Mouse (Mus musculus): ENCODE results near the gene Usp3. TPM values are rescaled to one million over a fixed set of nuclear protein-coding genes. Genes with fewer than 3 reads are reported as not detected.

The Usp3 gene
- total and polyA plus RNA-seq, 3 experiments: 24.4 to 39.5 (median 36.6) TPM

DNA sequence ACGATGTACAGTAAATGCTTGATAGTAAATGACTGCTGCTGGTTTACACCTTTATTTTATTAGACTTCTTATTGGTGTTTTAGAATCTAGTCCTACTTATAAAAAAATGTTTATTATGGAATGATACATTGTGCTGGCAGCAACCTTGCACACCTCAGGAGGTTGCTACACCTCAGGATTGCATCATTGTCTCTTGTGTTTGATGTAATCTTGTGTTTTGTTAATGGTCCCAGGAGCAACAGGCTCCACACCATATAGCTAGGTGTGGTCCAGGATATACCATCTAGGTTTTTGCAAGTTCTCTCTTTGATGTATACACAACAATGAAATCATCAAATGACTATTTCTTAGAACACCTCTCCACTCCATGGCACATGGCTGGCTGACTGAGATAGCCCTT is 11.0 kb upstream of the Usp3 start:
- peaks cover 19 to 48% of the 10 kb centered on the region in 2 experiments for H3K4me1 ChIP-seq (ENCODE audit: control insufficient read depth in 1 of 2, insufficient read depth in 2 of 2)
- H3K36me3 ChIP-seq (replicated peaks in 1 of 2; ENCODE audit: control insufficient read depth in 1 of 2, insufficient read depth in 1 of 2, low read length in 1 of 2): no peaks in the 10 kb centered on the region
- dilution Hi-C loops (cut with MboI; ENCODE audit: extremely low pct_ligation_motif_present, extremely low pct_unique_long_range_greater_than_20kb, low sequenced_read_pairs) (no loop called here), in situ Hi-C loops (cut with MboI; ENCODE audit: low pct_ligation_motif_present, low pct_unique_long_range_greater_than_20kb, low sequenced_read_pairs) (loop anchor here (25.0 kb wide), 1 partner anchor 317 kb away; no protein-coding TSS in a partner anchor)
- TF ChIP-seq RCOR1 (conservative IDR thresholded peaks at IDR 0.05; ENCODE audit: low read depth, low read length) (no peak), PAX5 (IDR thresholded peaks at IDR 0.05; ENCODE audit: low read length) (no peak), MAZ (IDR thresholded peaks at IDR 0.05; ENCODE audit: low read depth, low read length) (no peak), TBP (conservative IDR thresholded peaks at IDR 0.05; ENCODE audit: low read depth, low read length) (no peak), UBTF (IDR thresholded peaks at IDR 0.05; ENCODE audit: low read depth, low read length) (no peak), ETS1 (conservative IDR thresholded peaks at IDR 0.05; ENCODE audit: low read depth, low read length) (no peak), MXI1 (IDR thresholded peaks at IDR 0.05; ENCODE audit: low read depth, low read length) (no peak), E2F4 (IDR thresholded peaks at IDR 0.05; ENCODE audit: insufficient replicate concordance, low read depth, low read length) (no peak), POLR2AphosphoS2 (IDR thresholded peaks at IDR 0.05; ENCODE audit: low read depth, low read length) (no peak), TCF12 (IDR thresholded peaks at IDR 0.05; ENCODE audit: low read depth, low read length) (no peak), ZC3H11A (IDR thresholded peaks at IDR 0.05; ENCODE audit: low read depth, low read length) (no peak), HCFC1 (IDR thresholded peaks at IDR 0.05; ENCODE audit: low read depth, low read length) (no peak), ELF1 (IDR thresholded peaks at IDR 0.05; ENCODE audit: low read depth, low read length) (no peak), IRF4 (IDR thresholded peaks at IDR 0.05; ENCODE audit: low read depth, low read length) (no peak), EP300 (IDR thresholded peaks at IDR 0.05; ENCODE audit: low read length) (no peak)
- no peak overlapping the region for H3K9ac ChIP-seq (ENCODE audit: insufficient read depth, low read depth)
- H3K79me2 ChIP-seq (replicated peaks; ENCODE audit: control insufficient read depth, extremely low read depth, insufficient read depth, poor library complexity, severe bottlenecking): no peaks in the 10 kb centered on the region
- H3K4me3 ChIP-seq (replicated peaks in 1 of 3; ENCODE audit: low read depth in 2 of 3, low read length in 2 of 3, poor library complexity in 1 of 3): no peak overlapping the region
- H3K9me3 ChIP-seq (replicated peaks; ENCODE audit: low read length): no peaks in the 10 kb centered on the region
- no peak for DNase-seq (ENCODE audit: extremely low read depth)
- H3K27ac ChIP-seq (ENCODE audit: insufficient read depth, low read depth): no peak overlapping the region
- H3K4me2 ChIP-seq (ENCODE audit: insufficient read depth, low read depth, poor library complexity, severe bottlenecking): no peak overlapping the region
- no peaks in the 10 kb centered on the region for H3K27me3 ChIP-seq (replicated peaks)

DNA sequence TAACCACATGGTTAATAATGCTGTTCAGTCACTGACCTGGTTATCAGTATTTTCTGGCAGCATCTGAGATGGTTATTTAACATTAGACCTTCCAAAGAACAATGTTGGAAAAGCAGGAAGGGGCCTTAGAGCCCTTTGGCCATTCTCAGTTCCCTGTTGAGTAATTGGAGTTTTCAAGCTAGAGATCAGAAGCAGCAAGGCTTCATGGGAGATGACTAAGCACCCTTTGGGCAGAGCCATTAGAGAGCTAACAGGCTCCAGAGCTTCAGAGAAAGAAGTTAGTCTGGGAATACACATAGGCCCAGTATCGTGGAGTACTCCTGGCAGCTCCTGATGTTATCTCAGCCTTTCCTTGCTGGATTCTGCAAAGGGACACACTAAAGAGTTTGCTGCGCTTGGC is 8.1 kb upstream of the Usp3 start:
- no peaks in the 10 kb centered on the region for H3K36me3 ChIP-seq (replicated peaks in 1 of 2; ENCODE audit: control insufficient read depth in 1 of 2, insufficient read depth in 1 of 2, low read length in 1 of 2)
- in situ Hi-C loops (cut with MboI; ENCODE audit: low pct_ligation_motif_present, low pct_unique_long_range_greater_than_20kb, low sequenced_read_pairs) (loop anchor here (25.0 kb wide), 1 partner anchor 314 kb away; no protein-coding TSS in a partner anchor), dilution Hi-C loops (cut with MboI; ENCODE audit: extremely low pct_ligation_motif_present, extremely low pct_unique_long_range_greater_than_20kb, low sequenced_read_pairs) (no loop called here)
- no peak overlapping the region for H3K9ac ChIP-seq (ENCODE audit: insufficient read depth, low read depth)
- H3K9me3 ChIP-seq (replicated peaks; ENCODE audit: low read length): no peaks in the 10 kb centered on the region
- no peak overlapping the region for H3K4me3 ChIP-seq (replicated peaks in 1 of 3; ENCODE audit: low read depth in 2 of 3, low read length in 2 of 3, poor library complexity in 1 of 3)
- H3K4me1 ChIP-seq (ENCODE audit: control insufficient read depth in 1 of 2, insufficient read depth in 2 of 2): peaks cover 26 to 70% of the 10 kb centered on the region in 2 experiments
- no peaks in the 10 kb centered on the region for H3K79me2 ChIP-seq (replicated peaks; ENCODE audit: control insufficient read depth, extremely low read depth, insufficient read depth, poor library complexity, severe bottlenecking)
- no peaks in the 10 kb centered on the region for H3K27me3 ChIP-seq (replicated peaks)
- no peak overlapping the region for H3K27ac ChIP-seq (ENCODE audit: insufficient read depth, low read depth)
- no peak for DNase-seq (ENCODE audit: extremely low read depth)
- no peak overlapping the region for H3K4me2 ChIP-seq (ENCODE audit: insufficient read depth, low read depth, poor library complexity, severe bottlenecking)
- peak; percentile 34 for TF ChIP-seq JUN (IDR thresholded peaks at IDR 0.05; ENCODE audit: insufficient read depth, low read depth, low read length)
- TF ChIP-seq RAD21 (IDR thresholded peaks at IDR 0.05; ENCODE audit: low read depth, low read length): no peak
- no peak for TF ChIP-seq MAX (IDR thresholded peaks at IDR 0.05; ENCODE audit: low read length)
- no peak for TF ChIP-seq E2F4 (IDR thresholded peaks at IDR 0.05; ENCODE audit: insufficient replicate concordance, low read depth, low read length)
- TF ChIP-seq SMC3 (IDR thresholded peaks at IDR 0.05; ENCODE audit: low read depth, low read length): no peak
- no peak for TF ChIP-seq POLR2AphosphoS2 (IDR thresholded peaks at IDR 0.05; ENCODE audit: low read depth, low read length)
- TF ChIP-seq CHD1 (IDR thresholded peaks at IDR 0.05; ENCODE audit: low read depth, low read length): no peak
- 0 out of 2 replicates have a peak, but pooled peaks have one; percentile 33 for TF ChIP-seq HCFC1 (IDR thresholded peaks at IDR 0.05; ENCODE audit: low read depth, low read length)
- TF ChIP-seq MYC (IDR thresholded peaks at IDR 0.05; ENCODE audit: low read depth, low read length): no peak
- no peak for TF ChIP-seq ZC3H11A (IDR thresholded peaks at IDR 0.05; ENCODE audit: low read depth, low read length)
- no peak for TF ChIP-seq GABPA (IDR thresholded peaks at IDR 0.05; ENCODE audit: insufficient replicate concordance, low read depth, low read length)
- TF ChIP-seq ZNF384 (IDR thresholded peaks at IDR 0.05; ENCODE audit: low read depth, low read length): no peak
- TF ChIP-seq SIN3A (IDR thresholded peaks at IDR 0.05; ENCODE audit: low read length): no peak
- no peak for TF ChIP-seq TCF12 (IDR thresholded peaks at IDR 0.05; ENCODE audit: low read depth, low read length)
- no peak for TF ChIP-seq POLR2A (IDR thresholded peaks at IDR 0.05; ENCODE audit: low read depth, low read length)
- no peak for TF ChIP-seq CHD2 (IDR thresholded peaks at IDR 0.05; ENCODE audit: low read length)
- TF ChIP-seq MEF2A (IDR thresholded peaks at IDR 0.05; ENCODE audit: borderline replicate concordance, low read depth, low read length): no peak
- no peak for TF ChIP-seq NRF1 (IDR thresholded peaks at IDR 0.05; ENCODE audit: low read depth, low read length)
- peak; percentile 56; the same call in 1 of the 2 replicates for TF ChIP-seq MAFK (IDR thresholded peaks at IDR 0.05; ENCODE audit: insufficient replicate concordance, low read length)
- TF ChIP-seq EP300 (IDR thresholded peaks at IDR 0.05; ENCODE audit: low read length): peak; percentile 76
- 0 out of 2 replicates have a peak, but pooled peaks have one; percentile 24 for TF ChIP-seq ELF1 (IDR thresholded peaks at IDR 0.05; ENCODE audit: low read depth, low read length)
- TF ChIP-seq UBTF (IDR thresholded peaks at IDR 0.05; ENCODE audit: low read depth, low read length): no peak
- TF ChIP-seq NELFE (IDR thresholded peaks at IDR 0.05; ENCODE audit: low read depth, low read length): no peak
- no peak for TF ChIP-seq MAZ (IDR thresholded peaks at IDR 0.05; ENCODE audit: low read depth, low read length)
- 0 out of 2 replicates have a peak, but pooled peaks have one; percentile 55 for TF ChIP-seq RCOR1 (conservative IDR thresholded peaks at IDR 0.05; ENCODE audit: low read depth, low read length)
- no peak for TF ChIP-seq ETS1 (conservative IDR thresholded peaks at IDR 0.05; ENCODE audit: low read depth, low read length)
- TF ChIP-seq USF1 (IDR thresholded peaks at IDR 0.05; ENCODE audit: low read depth, low read length): no peak

All from CH12.LX (cell line).